18 mouse cellular contexts compared by ENCODE assay signal in the genomic region with DNA sequence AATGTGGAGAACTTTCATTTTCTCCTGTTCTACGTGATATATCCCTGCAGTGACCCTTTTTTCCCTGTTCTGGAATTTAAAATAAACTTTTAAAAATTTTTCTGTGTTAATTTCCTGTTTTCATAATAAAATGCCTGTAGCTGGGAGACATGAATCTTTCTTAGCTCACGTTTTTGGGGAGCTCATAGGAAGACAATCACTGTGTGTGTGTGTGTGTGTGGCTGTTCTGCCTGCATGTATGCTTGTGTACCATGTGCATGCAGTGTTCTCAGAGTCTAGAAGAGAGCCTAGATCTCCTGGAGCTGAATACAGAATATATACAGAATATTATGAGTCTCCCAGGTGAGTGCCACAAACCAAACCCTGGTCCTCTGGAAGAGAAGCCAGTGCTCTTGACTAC. TPM values are rescaled to one million over a fixed set of nuclear protein-coding genes. Genes with fewer than 3 reads are reported as not detected.
"Had no signal": no experiment of that assay in that cellular context is flagged by ENCODE, and none has a peak within 500 bp of the region (broad histone marks: within the 10 kb centered on the region; RNA-seq: fewer than 3 reads in every experiment).

No protein-coding gene starts in this region.

- H3K27me3 ChIP-seq: midbrain, embryonic 13.5 days; midbrain, embryonic 15.5 days; neural tube, embryonic 12.5 days; stomach, embryonic 15.5 days had no signal

- H3K4me3 ChIP-seq: midbrain, embryonic 13.5 days; neural tube, embryonic 12.5 days had no signal

- H3K4me1 ChIP-seq: neural tube, embryonic 12.5 days had no signal

- H3K9me3 ChIP-seq: lung, embryonic 15.5 days; megakaryocyte, embryonic 14.5 days; midbrain, embryonic 13.5 days; midbrain, embryonic 15.5 days; neural tube, embryonic 12.5 days; stomach, embryonic 15.5 days had no signal

- ATAC-seq: midbrain, embryonic 15.5 days had no signal

- H3K4me2 ChIP-seq: midbrain, embryonic 11.5 days had no signal

- H3K27ac ChIP-seq: lung, embryonic 15.5 days; midbrain, embryonic 13.5 days; neural tube, embryonic 12.5 days; stomach, embryonic 15.5 days; stomach, postnatal 0 days had no signal

- DNase-seq: lung, postnatal 14 days; right cerebral cortex, postnatal 14 days; thymus, adult 2 months; thymus, postnatal 25 days; thymus, postnatal 4 days had no signal

- H3K9ac ChIP-seq: lung, embryonic 15.5 days; midbrain, embryonic 13.5 days; midbrain, embryonic 15.5 days; neural tube, embryonic 12.5 days; stomach, embryonic 15.5 days had no signal

RNA-seq across cellular contexts. Expression of gene Btnl10, which starts 9.3 kb away (rescaled TPM):
- total RNA-seq: monocyte, adult 5-6 weeks had no signal
- polyA plus RNA-seq: lung, embryonic 15.5 days; macrophage; midbrain, embryonic 11.5 days; midbrain, embryonic 13.5 days; midbrain, embryonic 15.5 days; midbrain, postnatal 0 days; neural tube, embryonic 12.5 days; neural tube, embryonic 14.5 days; stomach, postnatal 0 days; urinary bladder, adult 2 months had no signal

RNA-seq across cellular contexts. Expression of gene Hist3h2ba, which starts 21.7 kb away (rescaled TPM):
- polyA plus RNA-seq: macrophage had no signal
